In genomic region chr2:30061215-30062166, GRCm38 (mm10) we compare ENCODE assay signal across 8 mouse cellular contexts. TPM values are rescaled to one million over a fixed set of nuclear protein-coding genes. Genes with fewer than 3 reads are reported as not detected.
DNase-seq lines count a peak whose midpoint lies in the region; ATAC-seq and TF ChIP-seq lines count a peak whose summit lies in the region.

No protein-coding gene starts in this region.

- no peaks in the 10 kb centered on the region for H3K36me3 ChIP-seq in embryonic facial prominence, embryonic 13.5 days
- H3K36me3 ChIP-seq in limb, embryonic 13.5 days, result no peaks in the 10 kb centered on the region
- H3K36me3 ChIP-seq in midbrain, embryonic 12.5 days, result no peaks in the 10 kb centered on the region
- no peaks in the 10 kb centered on the region for H3K36me3 ChIP-seq in testis, adult 2 months (ENCODE audit: control insufficient read depth, insufficient read depth, low read length)

- no peak for TF ChIP-seq CTCF in testis, adult 2 months (IDR thresholded peaks at IDR 0.05; ENCODE audit: control insufficient read depth, insufficient read depth, insufficient replicate concordance, low read depth, low read length)

- ATAC-seq in embryonic facial prominence, embryonic 13.5 days (ENCODE audit: insufficient number of reproducible peaks, insufficient read depth, low FRiP score, low TSS enrichment, low read depth), result 0 out of 2 replicates have a peak, but pooled peaks have one; percentile 15
- peak; percentile 2; the same call in 1 of the 2 replicates for ATAC-seq in limb, embryonic 13.5 days (ENCODE audit: low FRiP score, low read depth)
- ATAC-seq in midbrain, embryonic 12.5 days (ENCODE audit: low FRiP score, low read depth), result no peak
- ATAC-seq in frontal cortex, adult (ENCODE audit: low TSS enrichment), result no peak

- H3K27ac ChIP-seq in embryonic facial prominence, embryonic 13.5 days, result peak overlapping the region; percentile 96
- peak overlapping the region; percentile 96 for H3K27ac ChIP-seq in limb, embryonic 13.5 days
- peak overlapping the region; percentile 78 for H3K27ac ChIP-seq in midbrain, embryonic 12.5 days (replicated peaks)
- H3K27ac ChIP-seq in testis, adult 2 months (ENCODE audit: control insufficient read depth, insufficient read depth, low read depth, low read length), result peak overlapping the region; percentile 59

- peak overlapping the region; percentile 68 for H3K4me3 ChIP-seq in embryonic facial prominence, embryonic 13.5 days
- H3K4me3 ChIP-seq in limb, embryonic 13.5 days, result peak overlapping the region; percentile 64
- H3K4me3 ChIP-seq in midbrain, embryonic 12.5 days, result peak overlapping the region; percentile 60
- peak overlapping the region; percentile 80 for H3K4me3 ChIP-seq in testis, adult 2 months (ENCODE audit: control insufficient read depth, low read depth, low read length)

- TF ChIP-seq POLR2A in testis, adult 2 months (IDR thresholded peaks at IDR 0.05; ENCODE audit: control insufficient read depth, low read depth, low read length), result 0 out of 2 replicates have a peak, but pooled peaks have one; percentile 4

- peak overlapping the region; percentile 85 for H3K9ac ChIP-seq in embryonic facial prominence, embryonic 13.5 days
- H3K9ac ChIP-seq in limb, embryonic 13.5 days, result peak overlapping the region; percentile 81
- H3K9ac ChIP-seq in midbrain, embryonic 12.5 days (replicated peaks), result peak overlapping the region; percentile 54

- peak overlapping the region; percentile 83 for H3K4me2 ChIP-seq in embryonic facial prominence, embryonic 13.5 days
- H3K4me2 ChIP-seq in limb, embryonic 13.5 days (replicated peaks), result peak overlapping the region; percentile 89
- peak overlapping the region; percentile 87 for H3K4me2 ChIP-seq in midbrain, embryonic 12.5 days (replicated peaks)

- WGBS in embryonic facial prominence, embryonic 13.5 days, result 7% methylated on average over 37 of the region's 37 CpGs
- 8% methylated on average over 37 of the region's 37 CpGs for WGBS in limb, embryonic 13.5 days
- 8% methylated on average over 37 of the region's 37 CpGs for WGBS in midbrain, embryonic 12.5 days

- H3K4me1 ChIP-seq in embryonic facial prominence, embryonic 13.5 days, result peaks cover 33% of the 10 kb centered on the region
- peaks cover 40% of the 10 kb centered on the region for H3K4me1 ChIP-seq in limb, embryonic 13.5 days
- peaks cover 46% of the 10 kb centered on the region for H3K4me1 ChIP-seq in midbrain, embryonic 12.5 days
- peaks cover 32% of the 10 kb centered on the region for H3K4me1 ChIP-seq in testis, adult 2 months (ENCODE audit: control insufficient read depth, insufficient read depth, low read length)

- no peaks in the 10 kb centered on the region for H3K27me3 ChIP-seq in embryonic facial prominence, embryonic 13.5 days
- no peaks in the 10 kb centered on the region for H3K27me3 ChIP-seq in limb, embryonic 13.5 days
- no peaks in the 10 kb centered on the region for H3K27me3 ChIP-seq in midbrain, embryonic 12.5 days
- no peaks in the 10 kb centered on the region for H3K27me3 ChIP-seq in testis, adult 2 months (ENCODE audit: control insufficient read depth, insufficient read depth, low read length)

- DNase-seq in CD4-positive helper T cell, adult 2 months (ENCODE audit: low read depth, low spot score), result peak; percentile 80
- peak; percentile 99 for DNase-seq in R1 (ENCODE audit: low read depth, low spot score)
- DNase-seq in heart, postnatal 4 days, result peak; percentile 61

- H3K9me3 ChIP-seq in embryonic facial prominence, embryonic 13.5 days, result no peaks in the 10 kb centered on the region
- H3K9me3 ChIP-seq in limb, embryonic 13.5 days, result no peaks in the 10 kb centered on the region
- H3K9me3 ChIP-seq in midbrain, embryonic 12.5 days, result no peaks in the 10 kb centered on the region

RNA-seq across cellular contexts. Expression of gene Set, which starts 4.3 kb away (rescaled TPM):
- 538 and 545 TPM in 2 replicates for polyA plus RNA-seq in embryonic facial prominence, embryonic 13.5 days (2015; fragmentation: Nextera tagmentation; extraction: Ambion mirVana)
- total RNA-seq in heart, postnatal 4 days (2021), result 100 to 1,000 TPM; 174 to 185 TPM
- 514 and 554 TPM in 2 replicates for polyA plus RNA-seq in limb, embryonic 13.5 days (2015; fragmentation: Nextera tagmentation; extraction: Ambion mirVana)
- 627 and 693 TPM in 2 replicates for polyA plus RNA-seq in midbrain, embryonic 12.5 days (2016; fragmentation: Nextera tagmentation; extraction: Ambion mirVana)
- 32.7 and 38.9 TPM in 2 replicates for polyA plus RNA-seq in testis, adult 2 months (2012; rRNA removed)

RNA-seq across cellular contexts. Expression of gene Wdr34, which starts 12.8 kb away (rescaled TPM):
- polyA plus RNA-seq in embryonic facial prominence, embryonic 13.5 days (2015; fragmentation: Nextera tagmentation; extraction: Ambion mirVana), result 46.5 and 46.9 TPM in 2 replicates
- total RNA-seq in heart, postnatal 4 days (2021), result 10 to 100 TPM; 15.2 to 15.8 TPM
- 40.4 and 42.5 TPM in 2 replicates for polyA plus RNA-seq in limb, embryonic 13.5 days (2015; fragmentation: Nextera tagmentation; extraction: Ambion mirVana)
- 38.0 and 39.1 TPM in 2 replicates for polyA plus RNA-seq in midbrain, embryonic 12.5 days (2016; fragmentation: Nextera tagmentation; extraction: Ambion mirVana)
- polyA plus RNA-seq in testis, adult 2 months (2012; rRNA removed), result 77.0 and 84.3 TPM in 2 replicates

RNA-seq across cellular contexts. Expression of gene Pkn3, which starts 16.0 kb away (rescaled TPM):
- polyA plus RNA-seq in embryonic facial prominence, embryonic 13.5 days (2015; fragmentation: Nextera tagmentation; extraction: Ambion mirVana), result 7.6 and 11.4 TPM in 2 replicates
- total RNA-seq in heart, postnatal 4 days (2021), result 10 to 100 TPM; 15.3 to 17.9 TPM
- polyA plus RNA-seq in limb, embryonic 13.5 days (2015; fragmentation: Nextera tagmentation; extraction: Ambion mirVana), result 8.6 and 10.0 TPM in 2 replicates
- 8.7 and 9.2 TPM in 2 replicates for polyA plus RNA-seq in midbrain, embryonic 12.5 days (2016; fragmentation: Nextera tagmentation; extraction: Ambion mirVana)
- polyA plus RNA-seq in testis, adult 2 months (2012; rRNA removed), result 5.8 and 6.0 TPM in 2 replicates

RNA-seq across cellular contexts. Expression of gene Zdhhc12, which starts 32.0 kb away (rescaled TPM):
- polyA plus RNA-seq in embryonic facial prominence, embryonic 13.5 days (2015; fragmentation: Nextera tagmentation; extraction: Ambion mirVana), result 24.0 and 25.3 TPM in 2 replicates
- total RNA-seq in heart, postnatal 4 days (2021), result 10 to 100 TPM in 1 of 2 experiments, 1 to 10 TPM in 1; 7.8 to 10.6 TPM
- polyA plus RNA-seq in limb, embryonic 13.5 days (2015; fragmentation: Nextera tagmentation; extraction: Ambion mirVana), result 25.3 and 27.9 TPM in 2 replicates
- 22.8 and 23.9 TPM in 2 replicates for polyA plus RNA-seq in midbrain, embryonic 12.5 days (2016; fragmentation: Nextera tagmentation; extraction: Ambion mirVana)
- polyA plus RNA-seq in testis, adult 2 months (2012; rRNA removed), result 156 and 170 TPM in 2 replicates

Comparison
In these comparisons a context has a peak if more than half of its experiments do, and no peak if none do; other contexts are left out.
1. ATAC-seq: peak in embryonic facial prominence, embryonic 13.5 days (single experiment) and limb, embryonic 13.5 days (single experiment); none in midbrain, embryonic 12.5 days (single experiment) and frontal cortex, adult (single experiment).
2. RNA of gene Set, which starts 4.3 kb away (polyA plus RNA-seq): 627 to 693 TPM in midbrain, embryonic 12.5 days, 538 to 545 TPM in embryonic facial prominence, embryonic 13.5 days and 514 to 554 TPM in limb, embryonic 13.5 days; 32.7 to 38.9 TPM in testis, adult 2 months; every median in the first group is over 10 times any median in the second.
3. Peak in every context shown above with its lines, with median percentiles within 50 percentile points of each other: DNase-seq, H3K27ac ChIP-seq, H3K4me2 ChIP-seq, H3K4me3 ChIP-seq and H3K9ac ChIP-seq.